Mouse (Mus musculus) stomach, postnatal 0 days (tissue): Measurements from ENCODE around the gene Lrrc75a. TPM values are rescaled to one million over a fixed set of nuclear protein-coding genes. Genes with fewer than 3 reads are reported as not detected.

Experiments used
- ATAC-seq: fragments of 200-750 bp; cut with Nextera tagmentation; 2 replicates; pipeline ENCODE4 v1.8.0; 2017; ENCODE audit not compliant: low FRiP score, low TSS enrichment
- DNase-seq: peaks from one replicate; pipeline ENCODE4 v3.0.0-alpha.2; 2016; ENCODE audit warnings: low spot score
- H3K27ac ChIP-seq: fragments of 300-500 bp; sonication (generic); replicated peaks from 2 replicates; pipeline ENCODE4 v1.5.1; 2014; ENCODE audit warnings: mild to moderate bottlenecking, control low read depth
- H3K27me3 ChIP-seq: fragments of 300-500 bp; sonication (generic); 2 replicates; pipeline ENCODE4 v1.6.1; 2014; ENCODE audit warnings: low read length; ENCODE audit not compliant: control insufficient read depth, insufficient read depth
- H3K36me3 ChIP-seq: fragments of 300-500 bp; sonication (generic); 2 replicates; pipeline ENCODE4 v1.6.1; 2014; ENCODE audit warnings: low read length, mixed read lengths; ENCODE audit not compliant: control insufficient read depth, insufficient read depth
- H3K4me1 ChIP-seq: fragments of 300-500 bp; sonication (generic); replicated peaks from 2 replicates; pipeline ENCODE4 v1.6.1; 2014; ENCODE audit warnings: antibody characterized with exemption; ENCODE audit not compliant: control insufficient read depth, insufficient read depth
- H3K4me2 ChIP-seq: fragments of 300-500 bp; sonication (generic); replicated peaks from 2 replicates; pipeline ENCODE4 v1.6.1; 2014; ENCODE audit warnings: low read depth, mild to moderate bottlenecking, control low read depth, moderate library complexity
- H3K4me3 ChIP-seq: fragments of 300-500 bp; sonication (generic); 2 replicates; pipeline ENCODE4 v1.5.1; 2014; ENCODE audit warnings: low read depth, low read length, control low read depth
- H3K9ac ChIP-seq: fragments of 300-500 bp; sonication (generic); 2 replicates; pipeline ENCODE4 v1.6.1; 2014; ENCODE audit warnings: mild to moderate bottlenecking, low read length, control low read depth, mixed read lengths
- H3K9me3 ChIP-seq: fragments of 300-500 bp; sonication (generic); 2 replicates; pipeline ENCODE4 v1.6.1; 2016; ENCODE audit warnings: low read length; ENCODE audit not compliant: control insufficient read depth
- CTCF ChIP-seq: IDR thresholded peaks from 2 replicates; pipeline ENCODE4 v1.5.1; 2016; ENCODE audit warnings: antibody characterized with exemption, low read depth, mild to moderate bottlenecking, moderate library complexity
- EP300 ChIP-seq: optimal IDR thresholded peaks from 2 replicates; pipeline ENCODE3; 2016; ENCODE audit warnings: antibody characterized with exemption
- WGBS: fragments of 180-500 bp; shearing (Covaris S2); extraction: QIAGEN DNeasy Blood & Tissue Kit; methylation state at CpG from one replicate; pipeline ENCODE4 v1.1.7; 2014; 5-methylcytosine and 5-hydroxymethylcytosine counted together
- polyA plus RNA-seq: library from polyadenylated mRNA; unstranded; fragments of >200 nt; fragmentation: Nextera tagmentation; extraction: Ambion mirVana; gene quantifications from 2 replicates; pipeline ENCODE4 v1.2.1, GENCODE M21; 2015

Gene Lrrc75a
- polyA plus RNA-seq, 1 experiment from 2014 or later = 7.3 TPM

GRCm38 (mm10) chr11:62560463-62561016, 87.8 kb downstream of the Lrrc75a start:
- H3K4me3 ChIP-seq = peak overlapping the region; percentile 31; the same call in 1 of the 2 replicates
- ATAC-seq (no peak), DNase-seq (peak; percentile 32)
- H3K27me3 ChIP-seq = no peaks in the 10 kb centered on the region
- H3K27ac ChIP-seq = no peak overlapping the region
- WGBS = 33% methylated on average over 43 of the region's 43 CpGs
- TF ChIP-seq CTCF = no peak
- H3K4me2 ChIP-seq = peak overlapping the region; percentile 59
- H3K9me3 ChIP-seq = no peaks in the 10 kb centered on the region
- H3K4me1 ChIP-seq = no peaks in the 10 kb centered on the region
- H3K9ac ChIP-seq = peak overlapping the region; percentile 27
- no peaks in the 10 kb centered on the region for H3K36me3 ChIP-seq

DNA sequence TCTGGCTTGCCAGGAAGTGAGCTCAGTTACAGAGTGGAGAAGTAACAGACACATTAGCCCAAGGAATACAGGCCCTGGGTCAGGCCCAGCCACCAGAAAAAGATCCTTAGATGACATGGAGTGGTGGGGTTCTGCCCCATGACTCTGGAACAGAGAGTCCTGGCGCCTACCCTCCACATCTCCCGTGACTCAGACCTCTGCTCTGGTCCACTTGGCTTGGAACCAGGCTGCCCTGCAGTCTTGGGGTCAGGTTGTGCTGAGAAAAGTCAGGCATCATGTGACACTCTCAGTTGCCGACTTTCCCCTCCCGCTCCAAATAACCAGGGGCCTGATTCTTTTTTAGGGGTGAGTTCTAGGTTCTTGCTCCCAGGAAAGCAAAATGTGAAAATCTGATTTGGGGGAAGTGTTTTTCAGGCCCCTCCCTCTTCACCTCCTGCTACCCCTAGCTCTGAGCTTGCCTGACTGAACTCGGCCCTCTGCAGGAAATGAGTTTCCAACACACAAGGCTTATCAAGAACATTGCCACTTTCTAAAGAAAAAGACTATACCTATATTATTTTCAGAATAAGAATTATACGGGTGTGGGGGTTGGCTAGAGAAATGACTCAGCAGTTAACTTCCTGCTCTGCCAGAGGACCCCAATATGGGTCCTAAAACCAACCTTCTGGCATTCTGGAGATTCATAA, 89.2 kb downstream of the Lrrc75a start:
- ATAC-seq (no peak; the same call in 1 of the 2 replicates), DNase-seq (peak; percentile 47)
- Histone ChIP-seq H3K36me3 (no peaks in the 10 kb centered on the region), H3K4me2 (no peak overlapping the region), H3K9me3 (no peaks in the 10 kb centered on the region), H3K9ac (no peak overlapping the region), H3K27me3 (no peaks in the 10 kb centered on the region), H3K4me3 (no peak overlapping the region), H3K4me1 (no peaks in the 10 kb centered on the region; the same call in 1 of the 2 replicates), H3K27ac (peak overlapping the region; percentile 45; the same call in 1 of the 2 replicates)
- TF ChIP-seq CTCF = no peak
- no peak for TF ChIP-seq EP300
- 47% methylated on average over 6 of the region's 6 CpGs for WGBS

DNA sequence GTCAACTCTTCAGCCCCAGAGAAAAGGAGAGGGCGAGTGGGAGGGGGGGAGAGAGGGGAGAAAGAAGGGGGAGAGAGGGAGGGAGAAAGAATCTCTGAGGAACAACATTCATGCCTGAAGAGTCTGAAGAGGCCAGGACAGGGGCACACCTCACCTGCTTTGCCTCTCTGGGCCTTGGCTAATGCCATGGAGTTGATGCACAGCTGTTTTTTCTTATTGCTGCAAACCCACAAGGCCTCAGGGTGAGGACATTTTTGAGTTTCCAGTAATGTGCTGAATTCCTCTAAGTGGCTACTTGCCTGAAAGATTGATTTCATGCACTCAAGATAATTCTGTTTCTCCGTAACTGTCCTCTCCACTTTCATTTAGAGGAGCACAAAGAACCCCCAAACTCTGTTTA, 90.2 kb downstream of the Lrrc75a start:
- Histone ChIP-seq H3K4me3 (no peak overlapping the region), H3K4me2 (no peak overlapping the region), H3K27me3 (no peaks in the 10 kb centered on the region), H3K27ac (no peak overlapping the region), H3K36me3 (0 out of 2 replicates have a peak, but pooled peaks cover 2% of the 10 kb centered on the region), H3K9ac (no peak overlapping the region), H3K4me1 (peaks cover 3% of the 10 kb centered on the region; the same call in 1 of the 2 replicates), H3K9me3 (no peaks in the 10 kb centered on the region)
- 75% methylated on average over 2 of the region's 2 CpGs for WGBS
- DNase-seq = no peak
- TF ChIP-seq EP300 (no peak), CTCF (no peak)
- no peak for ATAC-seq

- Histone ChIP-seq H3K9me3 (no peaks in the 10 kb centered on the region), H3K4me2 (no peak overlapping the region), H3K9ac (no peak overlapping the region), H3K27me3 (no peaks in the 10 kb centered on the region), H3K4me3 (no peak overlapping the region), H3K4me1 (peaks cover 3% of the 10 kb centered on the region; the same call in 1 of the 2 replicates), H3K36me3 (0 out of 2 replicates have a peak, but pooled peaks cover 3% of the 10 kb centered on the region), H3K27ac (no peak overlapping the region)
- ATAC-seq (peak; percentile 71), DNase-seq (peak; percentile 38)
- 42% methylated on average over 5 of the region's 5 CpGs for WGBS
- no peak for TF ChIP-seq EP300
- no peak for TF ChIP-seq CTCF
These were observed 91.1 kb downstream of the Lrrc75a start for GRCm38 (mm10) chr11:62557205-62557604.

DNA sequence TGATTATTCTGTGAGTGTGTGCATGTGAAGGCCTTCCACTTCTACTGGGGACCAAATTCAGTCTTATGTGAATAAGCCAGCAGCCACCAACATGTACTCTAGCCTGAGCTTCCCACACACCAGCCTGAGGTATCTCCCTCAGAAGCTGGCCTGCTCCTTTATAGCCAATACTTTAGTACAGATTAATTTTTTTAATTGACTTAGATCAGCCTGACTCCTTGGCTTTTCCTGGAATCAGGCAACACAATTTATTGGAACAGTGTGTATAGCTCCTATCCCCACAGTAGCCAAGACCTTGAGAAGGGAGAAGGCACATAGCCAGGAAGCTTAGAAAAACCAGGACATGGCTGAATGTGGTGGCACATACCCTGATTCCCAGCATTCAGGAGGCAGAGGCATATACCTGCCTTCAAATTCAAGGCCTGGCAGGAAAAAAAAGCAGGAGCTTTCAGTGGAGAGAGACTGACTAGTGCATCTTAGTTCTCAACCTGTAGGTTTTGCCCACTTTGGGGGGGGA, 92.4 kb downstream of the Lrrc75a start:
- H3K36me3 ChIP-seq = 0 out of 2 replicates have a peak, but pooled peaks cover 3% of the 10 kb centered on the region
- peaks cover 3% of the 10 kb centered on the region; the same call in 1 of the 2 replicates for H3K4me1 ChIP-seq
- H3K4me2 ChIP-seq = no peak overlapping the region
- H3K27ac ChIP-seq = no peak overlapping the region
- ATAC-seq = no peak
- no peaks in the 10 kb centered on the region for H3K9me3 ChIP-seq
- H3K4me3 ChIP-seq = no peak overlapping the region
- no peak for DNase-seq
- H3K9ac ChIP-seq = no peak overlapping the region
- TF ChIP-seq CTCF (no peak), EP300 (no peak)
- H3K27me3 ChIP-seq = no peaks in the 10 kb centered on the region
